Mouse (Mus musculus): ENCODE measurements around the gene Olfr70. TPM values are rescaled to one million over a fixed set of nuclear protein-coding genes. Genes with fewer than 3 reads are reported as not detected.

Olfr70 gene
- polyA plus RNA-seq, 1 experiment = not detected

GRCm38 (mm10) chr4:43690021-43690420 is 10.6 kb downstream of the Olfr70 start:
- TF ChIP-seq CTCF (IDR thresholded peaks at IDR 0.05; ENCODE audit: borderline replicate concordance, insufficient read depth, low read depth, low read length) (no peak), POLR2A (IDR thresholded peaks at IDR 0.05; ENCODE audit: borderline replicate concordance, insufficient read depth, low read length) (no peak)
- Histone ChIP-seq H3K4me1 (ENCODE audit: control insufficient read depth, insufficient read depth, low read length) (peaks cover 25% of the 10 kb centered on the region), H3K4me3 (replicated peaks; ENCODE audit: insufficient read depth, low read depth, low read length) (no peak overlapping the region), H3K27me3 (ENCODE audit: control insufficient read depth, insufficient read depth, low read length) (no peaks in the 10 kb centered on the region), H3K27ac (ENCODE audit: insufficient read depth, low read length) (no peak overlapping the region)
- 27% methylated on average over 17 of the region's 17 CpGs for WGBS
- DNase-seq = no peak

- Histone ChIP-seq H3K27me3 (ENCODE audit: control insufficient read depth, insufficient read depth, low read length) (no peaks in the 10 kb centered on the region), H3K27ac (ENCODE audit: insufficient read depth, low read length) (no peak overlapping the region), H3K4me3 (replicated peaks; ENCODE audit: insufficient read depth, low read depth, low read length) (no peak overlapping the region), H3K4me1 (ENCODE audit: control insufficient read depth, insufficient read depth, low read length) (peaks cover 18% of the 10 kb centered on the region)
- WGBS = 48% methylated on average over 7 of the region's 7 CpGs
- peak in 1 of 2 experiments; percentile 55 for DNase-seq
- TF ChIP-seq CTCF (IDR thresholded peaks at IDR 0.05; ENCODE audit: borderline replicate concordance, insufficient read depth, low read depth, low read length) = no peak
- TF ChIP-seq POLR2A (IDR thresholded peaks at IDR 0.05; ENCODE audit: borderline replicate concordance, insufficient read depth, low read length) = no peak
Observed at GRCm38 (mm10) chr4:43679416-43680043, 21.1 kb downstream of the Olfr70 start.

GRCm38 (mm10) chr4:43678541-43678940 is 22.1 kb downstream of the Olfr70 start:
- Histone ChIP-seq H3K27ac (ENCODE audit: insufficient read depth, low read length) (no peak overlapping the region), H3K4me3 (replicated peaks; ENCODE audit: insufficient read depth, low read depth, low read length) (no peak overlapping the region), H3K4me1 (ENCODE audit: control insufficient read depth, insufficient read depth, low read length) (peaks cover 22% of the 10 kb centered on the region), H3K27me3 (ENCODE audit: control insufficient read depth, insufficient read depth, low read length) (no peaks in the 10 kb centered on the region)
- 44% methylated on average over 6 of the region's 6 CpGs for WGBS
- TF ChIP-seq CTCF (IDR thresholded peaks at IDR 0.05; ENCODE audit: borderline replicate concordance, insufficient read depth, low read depth, low read length) (no peak), POLR2A (IDR thresholded peaks at IDR 0.05; ENCODE audit: borderline replicate concordance, insufficient read depth, low read length) (no peak)
- DNase-seq = peak in 1 of 2 experiments; percentile 53

GRCm38 (mm10) chr4:43675608-43676007 is 25.0 kb downstream of the Olfr70 start:
- TF ChIP-seq CTCF (IDR thresholded peaks at IDR 0.05; ENCODE audit: borderline replicate concordance, insufficient read depth, low read depth, low read length) (no peak), POLR2A (IDR thresholded peaks at IDR 0.05; ENCODE audit: borderline replicate concordance, insufficient read depth, low read length) (no peak)
- no peak for DNase-seq
- H3K27me3 ChIP-seq (ENCODE audit: control insufficient read depth, insufficient read depth, low read length) = no peaks in the 10 kb centered on the region
- 79% methylated on average over 4 of the region's 4 CpGs for WGBS
- no peak overlapping the region for H3K4me3 ChIP-seq (replicated peaks; ENCODE audit: insufficient read depth, low read depth, low read length)
- no peak overlapping the region for H3K27ac ChIP-seq (ENCODE audit: insufficient read depth, low read length)
- H3K4me1 ChIP-seq (ENCODE audit: control insufficient read depth, insufficient read depth, low read length) = peaks cover 31% of the 10 kb centered on the region

- DNase-seq = no peak
- peaks cover 32% of the 10 kb centered on the region for H3K4me1 ChIP-seq (ENCODE audit: control insufficient read depth, insufficient read depth, low read length)
- TF ChIP-seq POLR2A (IDR thresholded peaks at IDR 0.05; ENCODE audit: borderline replicate concordance, insufficient read depth, low read length) (no peak), CTCF (IDR thresholded peaks at IDR 0.05; ENCODE audit: borderline replicate concordance, insufficient read depth, low read depth, low read length) (no peak)
- H3K27me3 ChIP-seq (ENCODE audit: control insufficient read depth, insufficient read depth, low read length) = no peaks in the 10 kb centered on the region
- 85% methylated on average over 5 of the region's 5 CpGs for WGBS
- no peak overlapping the region for H3K27ac ChIP-seq (ENCODE audit: insufficient read depth, low read length)
- H3K4me3 ChIP-seq (replicated peaks; ENCODE audit: insufficient read depth, low read depth, low read length) = no peak overlapping the region
Observed at GRCm38 (mm10) chr4:43674974-43675373, 25.6 kb downstream of the Olfr70 start.

GRCm38 (mm10) chr4:43673703-43674102 is 26.9 kb downstream of the Olfr70 start:
- 45% methylated on average over 8 of the region's 8 CpGs for WGBS
- TF ChIP-seq POLR2A (IDR thresholded peaks at IDR 0.05; ENCODE audit: borderline replicate concordance, insufficient read depth, low read length) (no peak), CTCF (IDR thresholded peaks at IDR 0.05; ENCODE audit: borderline replicate concordance, insufficient read depth, low read depth, low read length) (no peak)

GRCm38 (mm10) chr4:43672070-43672469 is 28.5 kb downstream of the Olfr70 start:
- Histone ChIP-seq H3K27me3 (ENCODE audit: control insufficient read depth, insufficient read depth, low read length) (no peaks in the 10 kb centered on the region), H3K4me3 (replicated peaks; ENCODE audit: insufficient read depth, low read depth, low read length) (no peak overlapping the region), H3K4me1 (ENCODE audit: control insufficient read depth, insufficient read depth, low read length) (peaks cover 15% of the 10 kb centered on the region), H3K27ac (ENCODE audit: insufficient read depth, low read length) (no peak overlapping the region)
- peak; percentile 85 to 91 for DNase-seq
- TF ChIP-seq CTCF (IDR thresholded peaks at IDR 0.05; ENCODE audit: borderline replicate concordance, insufficient read depth, low read depth, low read length) (peak; percentile 78), POLR2A (IDR thresholded peaks at IDR 0.05; ENCODE audit: borderline replicate concordance, insufficient read depth, low read length) (no peak)
- WGBS = 1% methylated on average over 2 of the region's 2 CpGs

More at GRCm38 (mm10) chr4:43673703-43674102, 26.9 kb downstream of the Olfr70 start:
- no peak for DNase-seq
- H3K27ac ChIP-seq (ENCODE audit: insufficient read depth, low read length) = no peak overlapping the region
- no peak overlapping the region for H3K4me3 ChIP-seq (replicated peaks; ENCODE audit: insufficient read depth, low read depth, low read length)
- H3K4me1 ChIP-seq (ENCODE audit: control insufficient read depth, insufficient read depth, low read length) = peaks cover 19% of the 10 kb centered on the region
- H3K27me3 ChIP-seq (ENCODE audit: control insufficient read depth, insufficient read depth, low read length) = no peaks in the 10 kb centered on the region

- H3K27me3 ChIP-seq (ENCODE audit: control insufficient read depth, insufficient read depth, low read length) = no peaks in the 10 kb centered on the region
- H3K27ac ChIP-seq (ENCODE audit: insufficient read depth, low read length) = 0 out of 2 replicates have a peak overlapping the region, but pooled peaks have one; percentile 22
- peaks cover 15% of the 10 kb centered on the region for H3K4me1 ChIP-seq (ENCODE audit: control insufficient read depth, insufficient read depth, low read length)
- DNase-seq = peak in 1 of 2 experiments; percentile 78
- WGBS = under 1% methylated on average over 24 of the region's 25 CpGs
- TF ChIP-seq CTCF (IDR thresholded peaks at IDR 0.05; ENCODE audit: borderline replicate concordance, insufficient read depth, low read depth, low read length) = no peak
- no peak for TF ChIP-seq POLR2A (IDR thresholded peaks at IDR 0.05; ENCODE audit: borderline replicate concordance, insufficient read depth, low read length)
- H3K4me3 ChIP-seq (replicated peaks; ENCODE audit: insufficient read depth, low read depth, low read length) = peak overlapping the region; percentile 88
Observed at GRCm38 (mm10) chr4:43669428-43669794, 31.2 kb downstream of the Olfr70 start.

All from cerebellum, adult 2 months (tissue).